15 mouse cellular contexts compared by ENCODE assay signal in genomic region chr15:97504325-97504724, GRCm38 (mm10).
"Had no signal": no experiment of that assay in that cellular context is flagged by ENCODE, and none has a peak within 500 bp of the region (broad histone marks: within the 10 kb centered on the region; RNA-seq: fewer than 3 reads in every experiment).

No protein-coding gene starts in this region.

- DNase-seq: kidney, adult 8-10 months; kidney, postnatal 25 days; left cerebral cortex, postnatal 4 days; lung, adult 18-20 months; midbrain, embryonic 14.5 days; right cerebral cortex, adult 18-20 months; right cerebral cortex, postnatal 25 days; thymus, adult 2 months; thymus, postnatal 25 days had no signal

- H3K27me3 ChIP-seq: limb, embryonic 13.5 days; neural tube, embryonic 15.5 days had no signal

- H3K27ac ChIP-seq: limb, embryonic 13.5 days; liver, embryonic 14.5 days; midbrain, embryonic 10.5 days; neural tube, embryonic 15.5 days; stomach, postnatal 0 days had no signal

- H3K4me2 ChIP-seq: limb, embryonic 13.5 days; neural tube, embryonic 15.5 days had no signal

- H3K9ac ChIP-seq: limb, embryonic 13.5 days; liver, embryonic 14.5 days; neural tube, embryonic 15.5 days had no signal

- H3K4me3 ChIP-seq: limb, embryonic 13.5 days; midbrain, embryonic 10.5 days; myocyte; neural tube, embryonic 15.5 days had no signal

- H3K36me3 ChIP-seq: limb, embryonic 13.5 days; midbrain, embryonic 10.5 days; neural tube, embryonic 15.5 days had no signal

- H3K9me3 ChIP-seq: midbrain, embryonic 10.5 days; neural tube, embryonic 15.5 days had no signal

- H3K4me1 ChIP-seq: limb, embryonic 13.5 days; midbrain, embryonic 10.5 days; neural tube, embryonic 15.5 days had no signal
